Mouse (Mus musculus): ENCODE results near the gene Cd4. TPM values are rescaled to one million over a fixed set of nuclear protein-coding genes. Genes with fewer than 3 reads are reported as not detected.
A peak's percentile ranks its signal among the peaks of the same experiment; 100 is the strongest.
"Not testable (repeated sequence)": the region's sequence is repeated elsewhere in the genome, so short reads cannot be mapped to it uniquely, and the experiment has no call there.

Cd4 gene
- polyA plus RNA-seq, 1 experiment from 2014 or later: not detected

DNA sequence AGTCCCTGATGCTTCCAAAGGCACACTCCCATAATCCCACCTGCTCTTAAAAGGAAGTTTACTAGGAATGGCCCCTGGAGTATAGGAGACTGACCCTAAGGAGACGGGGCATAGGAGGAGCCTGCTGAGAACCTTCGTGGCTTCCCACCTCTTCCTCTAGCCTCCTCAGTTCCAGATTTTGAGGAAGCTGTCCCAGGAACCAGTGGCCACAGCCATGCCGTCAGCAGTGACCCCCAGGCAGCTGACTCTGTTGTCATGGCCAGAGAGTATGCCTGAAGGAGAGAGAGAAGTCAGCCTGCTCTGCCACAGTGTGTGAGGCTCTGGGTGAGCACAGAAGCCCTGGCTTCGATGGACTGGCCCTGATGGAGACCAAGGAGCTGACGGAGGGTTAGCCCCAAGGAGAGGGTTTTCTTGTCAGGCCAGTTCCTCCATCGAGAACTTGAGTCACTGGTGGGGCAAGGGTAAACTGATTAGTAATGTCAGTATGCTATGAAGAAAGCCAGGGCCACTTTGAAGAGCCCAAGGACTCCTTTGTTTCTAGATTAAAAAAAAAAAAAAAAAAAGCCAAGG is 53.4 kb downstream of the Cd4 start:
- DNase-seq (ENCODE audit: low read depth, low spot score) (no peak), ATAC-seq (no peak)
- TF ChIP-seq CTCF (IDR thresholded peaks at IDR 0.05): no peak
- ChIA-PET CTCF (no interaction called here), POLR2A (no interaction called here)
- no peaks in the 10 kb centered on the region for H3K27me3 ChIP-seq
- in situ Hi-C loops (cut with MboI; ENCODE audit: low pct_unique_long_range_greater_than_20kb): no loop called here

DNA sequence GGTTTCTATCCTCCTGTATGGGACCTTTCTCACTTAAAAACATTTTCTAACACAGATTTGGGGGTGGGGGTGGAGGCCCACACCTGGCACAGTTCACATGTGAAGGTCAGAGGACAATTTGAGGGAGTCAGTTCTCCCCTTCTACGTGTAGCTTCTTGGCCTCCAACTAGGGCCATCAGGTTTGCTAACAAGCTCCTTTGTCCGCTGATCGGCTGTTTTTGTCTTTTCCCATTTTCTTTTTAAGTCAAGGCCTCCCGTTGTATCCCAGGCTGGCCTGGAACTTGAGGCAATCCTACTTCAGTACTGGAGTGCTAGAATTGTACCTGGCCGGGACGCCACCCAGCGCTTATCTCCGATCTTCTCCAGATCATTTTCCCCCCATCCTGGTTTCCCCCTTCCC is 56.4 kb downstream of the Cd4 start:
- POLR2A ChIA-PET: interaction anchor here (1.2 to 1.3 kb wide), 2 partner anchors 22 to 24 kb away, joined by 3 read pairs; partner anchors contain the start of gene Spsb2
- in situ Hi-C loops (cut with MboI; ENCODE audit: low pct_unique_long_range_greater_than_20kb): no loop called here

DNA sequence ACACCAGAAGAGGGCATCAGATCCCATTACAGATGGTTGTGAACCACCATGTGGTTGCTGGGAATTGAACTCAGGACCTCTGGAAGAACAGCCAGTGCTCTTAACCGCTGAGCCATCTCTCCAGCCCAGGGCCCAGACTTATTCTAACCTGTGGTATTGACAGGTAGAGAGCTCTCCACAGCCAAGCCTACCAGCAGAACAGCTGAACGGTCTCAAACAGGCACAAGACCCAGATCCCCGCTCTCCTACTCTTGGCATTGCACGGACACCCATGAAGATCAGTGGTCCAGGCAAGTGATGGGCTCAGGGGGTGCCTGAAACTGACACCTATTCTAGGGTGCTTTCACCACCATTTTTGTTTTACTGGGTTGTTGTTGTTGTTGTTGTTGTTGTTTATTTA is 56.8 kb downstream of the Cd4 start:
- DNase-seq (ENCODE audit: low read depth, low spot score); ATAC-seq; H3K27me3 ChIP-seq; in situ Hi-C loops (cut with MboI; ENCODE audit: low pct_unique_long_range_greater_than_20kb): not testable (repeated sequence)
- ChIA-PET POLR2A (interaction anchor here (1.2 to 3.9 kb wide), 2 partner anchors 20 to 23 kb away, joined by 3 to 27 read pairs; partner anchors contain the start of gene Spsb2), CTCF (interaction anchor here (2.4 kb wide), 1 partner anchor 215 kb away, joined by 5 read pairs; no protein-coding TSS in a partner anchor)

More for the DNA sequence above, 56.4 kb downstream of the Cd4 start:
- TF ChIP-seq CTCF (IDR thresholded peaks at IDR 0.05): no peak
- no peaks in the 10 kb centered on the region for H3K27me3 ChIP-seq
- CTCF ChIA-PET: interaction anchor here (2.4 kb wide), 1 partner anchor 215 kb away, joined by 5 read pairs; no protein-coding TSS in a partner anchor
- ATAC-seq (no peak), DNase-seq (ENCODE audit: low read depth, low spot score) (no peak)

DNA sequence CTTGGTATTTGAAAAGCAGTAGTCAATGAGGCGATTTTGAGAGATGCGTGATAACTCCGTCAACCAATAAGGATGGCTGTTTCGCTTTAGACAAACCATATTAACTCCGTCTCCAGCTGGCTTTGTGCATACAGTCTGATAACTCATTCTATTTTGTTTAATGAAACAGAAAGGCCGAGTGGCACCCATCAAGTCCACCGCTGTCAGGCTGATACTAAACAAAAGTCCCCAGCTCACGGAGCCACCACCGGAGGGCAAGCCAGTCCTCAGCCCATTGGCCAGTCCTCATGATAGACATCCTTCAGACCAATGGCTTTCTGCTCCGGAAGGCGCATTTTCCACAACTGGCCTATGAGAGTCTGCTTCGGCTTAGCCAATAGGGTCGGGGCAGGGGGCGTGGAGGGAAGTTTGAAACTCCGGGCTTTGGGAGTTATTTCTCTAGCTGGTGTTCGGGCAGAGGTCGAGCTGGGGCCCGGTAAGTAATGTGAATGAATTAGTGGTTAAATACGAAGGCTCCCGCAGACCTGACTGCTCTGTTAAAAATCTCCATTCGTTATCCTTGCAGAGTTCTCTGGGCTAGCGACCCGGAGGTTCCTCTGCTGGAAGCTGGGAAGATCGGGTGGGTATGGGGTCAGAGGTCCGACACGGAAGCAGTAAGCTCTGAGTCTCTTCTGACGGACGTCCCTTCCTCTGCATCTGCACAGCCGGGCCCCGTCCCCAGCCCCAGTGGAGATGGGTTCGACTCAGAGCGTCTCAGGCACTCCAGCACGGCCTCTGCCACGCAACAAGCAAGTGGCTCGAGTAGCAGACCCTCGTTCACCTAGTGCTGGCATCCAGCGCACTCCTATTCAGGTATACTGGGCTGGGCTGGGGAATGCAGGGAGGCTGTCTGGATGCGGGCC is 58.0 kb downstream of the Cd4 start:
- in situ Hi-C loops (cut with MboI; ENCODE audit: low pct_unique_long_range_greater_than_20kb): no loop called here

DNA sequence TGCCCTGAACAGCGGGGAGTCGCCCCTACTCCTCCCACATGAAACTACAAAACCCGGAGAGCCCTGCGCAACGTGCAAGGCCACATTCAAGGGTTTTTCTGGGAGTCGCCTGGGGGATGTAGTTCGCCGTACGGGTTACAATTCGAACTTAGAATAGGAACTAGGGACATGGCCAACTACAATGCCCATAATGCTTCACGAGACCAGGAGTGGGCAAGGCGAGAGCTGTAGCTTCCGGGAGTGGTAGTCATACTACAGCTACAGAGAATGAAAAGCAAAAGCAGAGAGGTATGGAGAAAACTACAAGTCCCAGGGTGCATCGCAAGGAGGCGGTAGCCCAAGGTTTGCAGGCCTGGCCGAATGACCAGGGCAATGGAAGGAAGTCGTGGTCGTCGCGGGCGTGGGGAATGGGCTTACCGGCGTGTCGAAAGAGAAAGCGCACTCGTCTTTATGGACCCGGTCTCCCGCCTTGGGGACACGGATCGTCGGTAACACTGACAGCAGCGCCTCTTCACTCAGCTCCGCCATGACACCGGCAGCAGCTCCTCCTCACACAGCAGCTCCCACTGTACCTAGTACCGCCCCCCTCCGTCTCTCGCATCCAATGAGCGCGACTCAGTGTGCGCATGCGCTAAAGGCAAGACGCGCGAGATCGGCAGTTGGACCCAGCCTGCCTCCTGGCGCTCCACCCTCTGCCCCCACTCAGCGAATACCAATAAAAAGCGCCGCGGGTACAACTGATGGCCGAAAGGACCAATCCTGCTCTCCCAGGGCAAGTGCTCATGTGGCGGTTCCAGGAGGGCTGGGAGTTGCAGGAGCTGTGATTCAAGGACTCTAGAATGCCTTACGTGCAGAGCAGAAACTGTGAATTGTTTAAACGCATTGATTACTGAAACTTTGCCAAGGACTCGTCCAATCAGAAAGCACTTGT is 58.9 kb downstream of the Cd4 start, which contains the start of the genes Usp5 and Cdca3:
Gene Usp5, minus strand, starts transcription at position 617 of the 931 bp plus-strand sequence.
Gene Cdca3, plus strand, starts transcription at position 680 of the 931 bp plus-strand sequence.
- POLR2A ChIA-PET: interaction anchor here (0.6 to 3.9 kb wide), 4 partner anchors 18 to 85 kb away, joined by 3 to 27 read pairs (median 4); partner anchors contain the start of gene Spsb2

More for the DNA sequence above, 58.0 kb downstream of the Cd4 start:
- TF ChIP-seq CTCF (IDR thresholded peaks at IDR 0.05): no peak
- ChIA-PET CTCF (interaction anchor here (1.1 to 1.3 kb wide), 3 partner anchors 9 to 25 kb away, joined by 3 read pairs; no protein-coding TSS in a partner anchor), POLR2A (interaction anchor here (0.6 to 3.9 kb wide), 4 partner anchors 19 to 87 kb away, joined by 3 to 27 read pairs (median 3); partner anchors contain the start of gene Spsb2)
- ATAC-seq (peak; percentile 88), DNase-seq (ENCODE audit: low read depth, low spot score) (peak; percentile 86)
- no peaks in the 10 kb centered on the region for H3K27me3 ChIP-seq

DNA sequence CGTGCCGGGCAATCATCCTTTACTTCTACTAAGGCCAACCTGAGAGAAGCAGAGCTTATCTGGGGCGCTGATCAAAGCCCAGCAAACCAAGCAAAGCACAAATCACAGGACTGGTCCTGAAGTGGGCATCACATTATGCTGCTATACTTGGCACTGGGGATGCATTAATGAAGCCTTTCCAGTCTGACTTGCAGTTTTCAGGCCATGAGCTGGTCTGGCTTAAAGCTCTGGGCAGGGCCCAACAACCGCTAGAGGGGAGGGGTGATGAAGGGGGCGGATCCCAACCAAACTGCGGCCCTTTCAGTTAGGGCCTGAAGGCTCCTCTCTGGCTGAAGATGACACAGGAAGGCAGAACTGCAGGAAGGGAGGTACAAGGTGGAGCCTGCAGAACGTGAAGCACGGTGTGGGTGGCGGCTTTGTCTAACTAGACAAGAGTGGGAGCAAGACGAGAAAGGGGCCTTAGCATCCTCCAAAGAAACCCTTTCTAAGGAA is 59.9 kb downstream of the Cd4 start:
- ChIA-PET POLR2A (interaction anchor here (0.9 to 3.9 kb wide), 2 partner anchors 17 to 22 kb away, joined by 4 to 27 read pairs; partner anchors contain the start of gene Spsb2), CTCF (interaction anchor here (0.7 kb wide), 1 partner anchor 19 kb away, joined by 3 read pairs; no protein-coding TSS in a partner anchor)
- no peak for TF ChIP-seq CTCF (IDR thresholded peaks at IDR 0.05)
- no peaks in the 10 kb centered on the region for H3K27me3 ChIP-seq
- ATAC-seq: peak; percentile 2
- no peak for DNase-seq (ENCODE audit: low read depth, low spot score)
- in situ Hi-C loops (cut with MboI; ENCODE audit: low pct_unique_long_range_greater_than_20kb): no loop called here

More for the DNA sequence above, 58.9 kb downstream of the Cd4 start, which contains the start of the genes Usp5 and Cdca3:
- in situ Hi-C loops (cut with MboI; ENCODE audit: low pct_unique_long_range_greater_than_20kb): no loop called here
- no peak for TF ChIP-seq CTCF (IDR thresholded peaks at IDR 0.05)
- CTCF ChIA-PET: interaction anchor here (1.1 to 1.3 kb wide), 3 partner anchors 10 to 26 kb away, joined by 3 read pairs; no protein-coding TSS in a partner anchor
- DNase-seq (ENCODE audit: low read depth, low spot score) (peak; percentile 96), ATAC-seq (peak; percentile 92)
- no peaks in the 10 kb centered on the region for H3K27me3 ChIP-seq

DNA sequence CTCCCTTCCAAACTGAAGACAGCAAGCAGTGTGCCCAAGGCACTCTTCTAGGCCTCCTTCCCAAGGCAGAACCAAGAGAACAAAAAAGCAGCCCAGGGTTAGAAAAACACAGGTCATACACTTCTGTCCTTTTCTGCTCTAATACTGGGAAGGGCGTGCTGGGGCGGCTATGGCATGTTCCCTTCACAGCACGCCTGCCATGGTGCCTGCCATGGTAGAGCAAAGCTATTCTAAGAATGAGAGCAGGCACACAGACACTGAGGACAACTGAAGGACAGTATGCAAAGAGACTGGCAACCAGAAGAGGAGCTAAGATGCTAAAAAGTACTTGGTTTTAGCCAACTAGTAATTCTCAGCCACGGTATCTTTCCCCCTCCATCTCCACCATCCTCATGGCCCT is 66.0 kb downstream of the Cd4 start:
- TF ChIP-seq CTCF (IDR thresholded peaks at IDR 0.05): no peak
- no peak for DNase-seq (ENCODE audit: low read depth, low spot score)
- no peaks in the 10 kb centered on the region for H3K27me3 ChIP-seq
- ChIA-PET POLR2A (interaction anchor here (0.7 to 1.2 kb wide), 3 partner anchors 8 to 13 kb away, joined by 3 read pairs; partner anchors contain the start of gene Spsb2), CTCF (interaction anchor here (0.7 kb wide), 1 partner anchor 9 kb away, joined by 3 read pairs; no protein-coding TSS in a partner anchor)
- in situ Hi-C loops (cut with MboI; ENCODE audit: low pct_unique_long_range_greater_than_20kb): no loop called here
- no peak for ATAC-seq

DNA sequence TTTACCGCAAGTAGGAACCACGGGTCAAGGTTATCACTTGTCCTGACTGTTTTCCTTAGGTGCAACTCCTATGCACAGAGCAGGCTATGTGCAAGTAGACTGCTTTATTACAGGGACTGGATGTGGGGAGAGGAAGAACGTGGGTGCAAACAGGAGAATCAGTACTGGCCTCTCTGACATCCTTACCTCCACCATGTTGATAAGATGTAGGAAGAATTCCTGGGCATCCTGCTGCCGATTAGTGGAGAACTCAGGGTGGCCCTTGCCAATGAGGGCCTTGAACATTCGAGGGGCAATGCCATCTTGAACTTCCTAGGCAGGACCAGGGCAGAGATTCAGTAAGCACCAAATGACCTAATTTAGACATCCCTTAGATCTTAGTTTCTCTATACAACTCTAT is 67.1 kb downstream of the Cd4 start:
- ChIA-PET CTCF (interaction anchor here (1.5 kb wide), 1 partner anchor 11 kb away, joined by 4 read pairs; no protein-coding TSS in a partner anchor), POLR2A (no interaction called here)
- in situ Hi-C loops (cut with MboI; ENCODE audit: low pct_unique_long_range_greater_than_20kb): no loop called here
- DNase-seq (ENCODE audit: low read depth, low spot score): no peak
- no peaks in the 10 kb centered on the region for H3K27me3 ChIP-seq
- TF ChIP-seq CTCF (IDR thresholded peaks at IDR 0.05): no peak
- no peak for ATAC-seq

DNA sequence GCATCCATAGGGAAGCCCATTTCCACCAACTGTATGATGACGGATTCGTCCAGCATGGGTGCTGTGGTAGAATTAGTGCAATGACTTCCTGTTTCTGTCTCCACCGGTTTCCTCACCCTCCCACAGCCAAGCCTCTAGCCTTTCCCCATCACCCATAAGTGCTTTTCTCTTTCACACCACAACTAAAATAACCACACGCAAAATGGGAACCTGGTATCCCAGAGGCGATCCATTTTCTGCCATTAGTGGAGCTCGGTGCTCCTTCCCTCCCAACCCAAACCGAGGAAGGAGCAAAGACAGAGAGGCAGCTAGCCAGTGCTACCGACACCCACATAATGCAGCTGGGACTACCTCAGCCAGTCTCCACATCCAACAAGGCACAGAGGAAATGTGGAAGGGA is 70.0 kb downstream of the Cd4 start:
- no peak for TF ChIP-seq CTCF (IDR thresholded peaks at IDR 0.05)

More for the DNA sequence above, 70.0 kb downstream of the Cd4 start:
- in situ Hi-C loops (cut with MboI; ENCODE audit: low pct_unique_long_range_greater_than_20kb): no loop called here
- CTCF ChIA-PET: no interaction called here
- H3K27me3 ChIP-seq: no peaks in the 10 kb centered on the region
- POLR2A ChIA-PET: interaction anchor here (0.6 kb wide), 1 partner anchor 9 kb away, joined by 3 read pairs; no protein-coding TSS in a partner anchor
- ATAC-seq: no peak
- no peak for DNase-seq (ENCODE audit: low read depth, low spot score)

Data from Patski (cell line).